Comparison of ENCODE assay signal across 19 mouse cellular contexts in genomic region chr12:110801876-110802464, GRCm38 (mm10). TPM values are rescaled to one million over a fixed set of nuclear protein-coding genes. Genes with fewer than 3 reads are reported as not detected.
A peak's percentile ranks its signal among the peaks of the same experiment; 100 is the strongest.
DNase-seq lines count a peak whose midpoint lies in the region; ATAC-seq lines count a peak whose summit lies in the region.
"Had no signal": no experiment of that assay in that cellular context is flagged by ENCODE, and none has a peak within 500 bp of the region (broad histone marks: within the 10 kb centered on the region; RNA-seq: fewer than 3 reads in every experiment).

No protein-coding gene starts in this region.

- H3K4me2 ChIP-seq in intestine, embryonic 14.5 days (ENCODE audit: low read length): no peak overlapping the region
- no peak overlapping the region for H3K4me2 ChIP-seq in intestine, embryonic 16.5 days (ENCODE audit: low read depth, low read length)
- no peak overlapping the region for H3K4me2 ChIP-seq in midbrain, embryonic 11.5 days
- H3K4me2 ChIP-seq in midbrain, embryonic 16.5 days (ENCODE audit: low read length): no peak overlapping the region
- H3K4me2 ChIP-seq: embryonic facial prominence, embryonic 13.5 days; hindbrain, embryonic 15.5 days; liver, embryonic 15.5 days; neural tube, embryonic 15.5 days had no signal

- no peak overlapping the region for H3K27ac ChIP-seq in intestine, embryonic 14.5 days (ENCODE audit: low read depth)
- H3K27ac ChIP-seq in intestine, embryonic 16.5 days (ENCODE audit: low read length): no peak overlapping the region
- H3K27ac ChIP-seq in midbrain, embryonic 11.5 days (ENCODE audit: low read depth, low read length): no peak overlapping the region
- no peak overlapping the region for H3K27ac ChIP-seq in midbrain, embryonic 16.5 days (ENCODE audit: low read length)
- H3K27ac ChIP-seq: embryonic facial prominence, embryonic 13.5 days; hindbrain, embryonic 15.5 days; kidney, postnatal 0 days; liver, embryonic 15.5 days; neural tube, embryonic 15.5 days had no signal

- no peak overlapping the region for H3K4me3 ChIP-seq in intestine, embryonic 14.5 days (ENCODE audit: low read depth, low read length)
- no peak overlapping the region for H3K4me3 ChIP-seq in intestine, embryonic 16.5 days (ENCODE audit: low read length)
- no peak overlapping the region for H3K4me3 ChIP-seq in midbrain, embryonic 11.5 days (ENCODE audit: low read depth, low read length)
- no peak overlapping the region for H3K4me3 ChIP-seq in midbrain, embryonic 16.5 days (ENCODE audit: low read depth, low read length)
- H3K4me3 ChIP-seq: embryonic facial prominence, embryonic 13.5 days; hindbrain, embryonic 15.5 days; liver, embryonic 15.5 days; neural tube, embryonic 15.5 days had no signal

- no peaks in the 10 kb centered on the region for H3K4me1 ChIP-seq in intestine, embryonic 14.5 days (replicated peaks; ENCODE audit: control insufficient read depth, insufficient read depth, low read length)
- peaks cover 2% of the 10 kb centered on the region; the same call in 1 of the 2 replicates for H3K4me1 ChIP-seq in intestine, embryonic 16.5 days (ENCODE audit: control insufficient read depth, insufficient read depth, low read length)
- H3K4me1 ChIP-seq in midbrain, embryonic 11.5 days (ENCODE audit: control insufficient read depth, insufficient read depth, low read length): 0 out of 2 replicates have a peak, but pooled peaks cover 3% of the 10 kb centered on the region
- peaks cover 2% of the 10 kb centered on the region; the same call in 1 of the 2 replicates for H3K4me1 ChIP-seq in midbrain, embryonic 16.5 days (ENCODE audit: control insufficient read depth, insufficient read depth, low read length)

- peak; percentile 88 for DNase-seq in heart, adult 11 months
- no peak for DNase-seq in heart, adult 18-20 months
- DNase-seq in intestine, embryonic 14.5 days (ENCODE audit: low spot score): no peak
- DNase-seq in midbrain, embryonic 11.5 days (ENCODE audit: low spot score, missing footprints): peak; percentile 73
- DNase-seq in spleen, postnatal 4 days (ENCODE audit: low spot score in 2 of 2): no peak
- DNase-seq: adrenal gland, adult 8-10 months; cerebellum, adult 9-11 months; forebrain, postnatal 0 days; kidney, adult 18-20 months; layer of hippocampus, postnatal 36 days; midbrain, embryonic 14.5 days had no signal

- H3K36me3 ChIP-seq in intestine, embryonic 14.5 days (ENCODE audit: control insufficient read depth, insufficient read depth, low read length): peaks cover 7% of the 10 kb centered on the region; the same call in 1 of the 2 replicates
- no peaks in the 10 kb centered on the region for H3K36me3 ChIP-seq in intestine, embryonic 16.5 days (ENCODE audit: control insufficient read depth, insufficient read depth, low read length)
- H3K36me3 ChIP-seq in midbrain, embryonic 11.5 days (ENCODE audit: control insufficient read depth, insufficient read depth, low read length): no peaks in the 10 kb centered on the region
- H3K36me3 ChIP-seq in midbrain, embryonic 16.5 days (ENCODE audit: control insufficient read depth, insufficient read depth, low read length): no peaks in the 10 kb centered on the region
- H3K36me3 ChIP-seq: hindbrain, embryonic 15.5 days; neural tube, embryonic 15.5 days had no signal

- no peaks in the 10 kb centered on the region for H3K27me3 ChIP-seq in intestine, embryonic 14.5 days (replicated peaks; ENCODE audit: control insufficient read depth, insufficient read depth, low read length)
- no peaks in the 10 kb centered on the region for H3K27me3 ChIP-seq in intestine, embryonic 16.5 days (replicated peaks; ENCODE audit: control insufficient read depth, insufficient read depth, low read length)
- H3K27me3 ChIP-seq in midbrain, embryonic 11.5 days (ENCODE audit: control insufficient read depth, insufficient read depth, low read length): no peaks in the 10 kb centered on the region
- H3K27me3 ChIP-seq in midbrain, embryonic 16.5 days (ENCODE audit: control insufficient read depth, insufficient read depth, low read depth, low read length): no peaks in the 10 kb centered on the region
- H3K27me3 ChIP-seq: CH12.LX; embryonic facial prominence, embryonic 13.5 days; hindbrain, embryonic 15.5 days; liver, embryonic 15.5 days; neural tube, embryonic 15.5 days had no signal

- WGBS in intestine, embryonic 14.5 days: 77% methylated on average over 10 of the region's 10 CpGs
- WGBS in intestine, embryonic 16.5 days: 75% methylated on average over 10 of the region's 10 CpGs
- 85% methylated on average over 10 of the region's 10 CpGs for WGBS in midbrain, embryonic 11.5 days
- WGBS in midbrain, embryonic 16.5 days: 88% methylated on average over 10 of the region's 10 CpGs

- 0 out of 2 replicates have a peak, but pooled peaks have one; percentile 26 for ATAC-seq in intestine, embryonic 14.5 days (replicated peaks; ENCODE audit: low FRiP score, low TSS enrichment, low read depth)
- no peak for ATAC-seq in intestine, embryonic 16.5 days
- ATAC-seq in midbrain, embryonic 11.5 days (ENCODE audit: low FRiP score): no peak
- ATAC-seq in midbrain, embryonic 16.5 days: no peak
- ATAC-seq: forebrain, postnatal 0 days had no signal

- H3K9ac ChIP-seq in intestine, embryonic 14.5 days (ENCODE audit: low read length): no peak overlapping the region
- H3K9ac ChIP-seq in intestine, embryonic 16.5 days (ENCODE audit: low read depth, low read length): no peak overlapping the region
- no peak overlapping the region for H3K9ac ChIP-seq in midbrain, embryonic 11.5 days (ENCODE audit: low read length)
- H3K9ac ChIP-seq in midbrain, embryonic 16.5 days (ENCODE audit: low read depth, low read length): no peak overlapping the region
- H3K9ac ChIP-seq: embryonic facial prominence, embryonic 13.5 days; forebrain, postnatal 0 days; hindbrain, embryonic 15.5 days; liver, embryonic 15.5 days; neural tube, embryonic 15.5 days had no signal

- H3K9me3 ChIP-seq in intestine, embryonic 14.5 days (ENCODE audit: control insufficient read depth, low read length): no peaks in the 10 kb centered on the region
- no peaks in the 10 kb centered on the region for H3K9me3 ChIP-seq in intestine, embryonic 16.5 days (ENCODE audit: control insufficient read depth, low read length)
- H3K9me3 ChIP-seq in midbrain, embryonic 11.5 days (ENCODE audit: control insufficient read depth, low read length): no peaks in the 10 kb centered on the region
- no peaks in the 10 kb centered on the region for H3K9me3 ChIP-seq in midbrain, embryonic 16.5 days (replicated peaks; ENCODE audit: control insufficient read depth, low read length, poor library complexity, severe bottlenecking)
- H3K9me3 ChIP-seq: embryonic facial prominence, embryonic 13.5 days; hindbrain, embryonic 15.5 days; liver, embryonic 15.5 days; neural tube, embryonic 15.5 days had no signal

RNA-seq across cellular contexts. Expression of gene Mok, which starts 38.8 kb away (rescaled TPM):
- 1 to 10 TPM in 1 of 2 experiments, under 1 TPM in 1; 0.80 to 1.4 TPM for total RNA-seq in heart, adult 18-20 months (2021)
- polyA plus RNA-seq in intestine, embryonic 14.5 days (2014; fragmentation: Nextera tagmentation; extraction: Ambion mirVana): 3.5 and 5.6 TPM in 2 replicates
- 1.7 and 2.9 TPM in 2 replicates for polyA plus RNA-seq in intestine, embryonic 16.5 days (2015; fragmentation: Nextera tagmentation; extraction: Ambion mirVana)
- polyA plus RNA-seq in midbrain, embryonic 11.5 days (2014; fragmentation: Nextera tagmentation; extraction: Ambion mirVana): 11.1 and 11.8 TPM in 2 replicates
- 16.1 and 17.9 TPM in 2 replicates for polyA plus RNA-seq in midbrain, embryonic 16.5 days (2015; fragmentation: Nextera tagmentation; extraction: Ambion mirVana)

RNA-seq across cellular contexts. Expression of gene Zfp839, which starts 48.1 kb away (rescaled TPM):
- 10 to 100 TPM; 10.3 to 11.4 TPM for total RNA-seq in heart, adult 18-20 months (2021)
- 4.7 and 5.4 TPM in 2 replicates for polyA plus RNA-seq in intestine, embryonic 14.5 days (2014; fragmentation: Nextera tagmentation; extraction: Ambion mirVana)
- polyA plus RNA-seq in intestine, embryonic 16.5 days (2015; fragmentation: Nextera tagmentation; extraction: Ambion mirVana): 3.7 and 4.9 TPM in 2 replicates
- polyA plus RNA-seq in midbrain, embryonic 11.5 days (2014; fragmentation: Nextera tagmentation; extraction: Ambion mirVana): 1.4 and 1.8 TPM in 2 replicates
- polyA plus RNA-seq in midbrain, embryonic 16.5 days (2015; fragmentation: Nextera tagmentation; extraction: Ambion mirVana): 3.6 and 4.7 TPM in 2 replicates

Comparison
In these comparisons a context has a peak if more than half of its experiments do, and no peak if none do; other contexts are left out.
1. DNase-seq: peak in heart, adult 11 months (single experiment) and midbrain, embryonic 11.5 days (single experiment); none in heart, adult 18-20 months (0 of 2), intestine, embryonic 14.5 days (single experiment) and spleen, postnatal 4 days (0 of 2).